Mouse (Mus musculus): Measurements from ENCODE around the gene Ifitm3. TPM values are rescaled to one million over a fixed set of nuclear protein-coding genes. Genes with fewer than 3 reads are reported as not detected.
"Not testable (repeated sequence)": the region's sequence is repeated elsewhere in the genome, so short reads cannot be mapped to it uniquely, and the experiment has no call there.

Ifitm3 gene
- polyA plus RNA-seq, 2 experiments = 30.8 to 73.5 TPM

- Histone ChIP-seq H3K4me3 (ENCODE audit: insufficient read depth in 1 of 2, low read depth in 2 of 2, low read length in 2 of 2) (no peak overlapping the region), H3K27ac (peak overlapping the region; percentile 60), H3K9ac (replicated peaks) (no peak overlapping the region), H3K4me1 (replicated peaks; ENCODE audit: control insufficient read depth in 2 of 2, insufficient read depth in 2 of 2, low read length in 1 of 2) (peaks cover 38 to 50% of the 10 kb centered on the region in 2 experiments), H3K36me3 (replicated peaks; ENCODE audit: control insufficient read depth, insufficient read depth, low read depth) (no peaks in the 10 kb centered on the region), H3K4me2 (ENCODE audit: low read depth) (no peak overlapping the region), H3K9me3 (ENCODE audit: control insufficient read depth, low read length) (no peaks in the 10 kb centered on the region), H3K27me3 (ENCODE audit: control insufficient read depth, insufficient read depth, low read length) (no peaks in the 10 kb centered on the region)
- WGBS (ENCODE audit: insufficient replicate concordance) = 30% methylated on average over 5 of the region's 5 CpGs
- ATAC-seq (ENCODE audit: insufficient read depth) = no peak
- no peak for DNase-seq (ENCODE audit: low read depth in 3 of 3, low spot score in 3 of 3)
- no peak for TF ChIP-seq CTCF (IDR thresholded peaks at IDR 0.05; ENCODE audit: low read depth)
- TF ChIP-seq EP300 (IDR thresholded peaks at IDR 0.05; ENCODE audit: low read depth) = no peak
Observed at GRCm38 (mm10) chr7:141041661-141042060, 31.1 kb upstream of the Ifitm3 start.

DNA sequence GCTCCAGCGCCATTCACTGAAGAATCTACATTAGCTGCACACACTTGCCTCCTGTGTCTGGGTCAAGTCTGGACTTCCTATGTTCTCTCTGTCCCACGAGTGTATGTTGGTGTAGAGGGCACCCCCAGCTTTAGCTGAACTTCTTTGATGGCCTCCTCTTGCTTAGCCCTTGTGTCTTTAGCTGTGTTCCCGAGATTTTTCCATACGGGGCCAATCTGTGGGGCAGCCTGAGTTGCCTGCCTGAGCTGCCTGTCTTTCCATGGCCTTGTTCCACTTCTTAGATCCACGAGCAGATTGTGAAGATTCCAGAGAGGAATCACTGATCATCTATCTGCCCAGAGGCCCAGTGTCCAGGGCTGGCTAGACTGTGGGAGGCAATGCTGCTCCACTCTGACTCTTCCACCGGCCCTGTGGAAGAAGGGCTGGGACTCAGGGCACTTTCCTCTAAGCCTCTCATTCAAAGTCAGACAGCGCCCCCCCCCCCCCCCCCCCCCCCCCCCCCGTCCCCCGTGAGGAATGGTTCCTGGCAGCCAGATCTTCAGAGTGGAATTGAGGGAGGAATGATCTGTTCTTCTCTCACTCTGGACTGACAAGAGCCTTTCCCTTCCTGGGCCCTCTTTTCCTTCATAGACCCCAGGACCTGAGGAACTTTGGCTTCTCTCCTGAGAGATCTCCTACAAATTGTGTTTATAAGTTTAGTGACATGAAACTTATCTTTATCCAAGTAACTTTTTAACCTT lies 30.5 kb upstream of the Ifitm3 start:
- H3K4me1 ChIP-seq (replicated peaks; ENCODE audit: control insufficient read depth in 2 of 2, insufficient read depth in 2 of 2, low read length in 1 of 2) = peaks cover 34 to 45% of the 10 kb centered on the region in 2 experiments
- TF ChIP-seq CTCF (IDR thresholded peaks at IDR 0.05; ENCODE audit: low read depth) = no peak
- DNase-seq (ENCODE audit: low read depth in 3 of 3, low spot score in 3 of 3) (no peak), ATAC-seq (ENCODE audit: insufficient read depth) (no peak)
- H3K4me3 ChIP-seq (ENCODE audit: insufficient read depth in 1 of 2, low read depth in 2 of 2, low read length in 2 of 2) = no peak overlapping the region
- no peaks in the 10 kb centered on the region for H3K9me3 ChIP-seq (ENCODE audit: control insufficient read depth, low read length)
- 61% methylated on average over 6 of the region's 9 CpGs for WGBS (ENCODE audit: insufficient replicate concordance)
- H3K9ac ChIP-seq (replicated peaks) = no peak overlapping the region
- no peaks in the 10 kb centered on the region for H3K27me3 ChIP-seq (ENCODE audit: control insufficient read depth, insufficient read depth, low read length)
- H3K36me3 ChIP-seq (replicated peaks; ENCODE audit: control insufficient read depth, insufficient read depth, low read depth) = no peaks in the 10 kb centered on the region
- no peak overlapping the region for H3K4me2 ChIP-seq (ENCODE audit: low read depth)
- H3K27ac ChIP-seq = peak overlapping the region; percentile 60

- Histone ChIP-seq H3K36me3 (replicated peaks; ENCODE audit: control insufficient read depth, insufficient read depth, low read depth) (no peaks in the 10 kb centered on the region), H3K9ac (replicated peaks) (no peak overlapping the region), H3K4me1 (replicated peaks; ENCODE audit: control insufficient read depth in 2 of 2, insufficient read depth in 2 of 2, low read length in 1 of 2) (peaks cover 34 to 42% of the 10 kb centered on the region in 2 experiments), H3K4me2 (ENCODE audit: low read depth) (no peak overlapping the region), H3K9me3 (ENCODE audit: control insufficient read depth, low read length) (no peaks in the 10 kb centered on the region), H3K27ac (no peak overlapping the region), H3K4me3 (ENCODE audit: insufficient read depth in 1 of 2, low read depth in 2 of 2, low read length in 2 of 2) (no peak overlapping the region), H3K27me3 (ENCODE audit: control insufficient read depth, insufficient read depth, low read length) (no peaks in the 10 kb centered on the region)
- DNase-seq (ENCODE audit: low read depth in 3 of 3, low spot score in 3 of 3) = no peak
- 86% methylated on average over 4 of the region's 4 CpGs for WGBS (ENCODE audit: insufficient replicate concordance)
- no peak for ATAC-seq (ENCODE audit: insufficient read depth)
- TF ChIP-seq CTCF (IDR thresholded peaks at IDR 0.05; ENCODE audit: low read depth) (no peak), EP300 (IDR thresholded peaks at IDR 0.05; ENCODE audit: low read depth) (no peak)
Observed at GRCm38 (mm10) chr7:141039386-141040107, 29.0 kb upstream of the Ifitm3 start.

- Histone ChIP-seq H3K4me2 (ENCODE audit: low read depth) (no peak overlapping the region; the same call in 1 of the 2 replicates), H3K4me1 (replicated peaks; ENCODE audit: control insufficient read depth in 2 of 2, insufficient read depth in 2 of 2, low read length in 1 of 2) (peaks cover 26 to 39% of the 10 kb centered on the region in 2 experiments), H3K9me3 (ENCODE audit: control insufficient read depth, low read length) (no peaks in the 10 kb centered on the region), H3K4me3 (ENCODE audit: insufficient read depth in 1 of 2, low read depth in 2 of 2, low read length in 2 of 2) (no peak overlapping the region), H3K27me3 (ENCODE audit: control insufficient read depth, insufficient read depth, low read length) (no peaks in the 10 kb centered on the region), H3K9ac (replicated peaks) (no peak overlapping the region), H3K27ac (no peak overlapping the region), H3K36me3 (replicated peaks; ENCODE audit: control insufficient read depth, insufficient read depth, low read depth) (no peaks in the 10 kb centered on the region)
- WGBS (ENCODE audit: insufficient replicate concordance) = 34% methylated on average over 20 of the region's 21 CpGs
- DNase-seq (ENCODE audit: low read depth in 3 of 3, low spot score in 3 of 3) (no peak), ATAC-seq (ENCODE audit: insufficient read depth) (peak; percentile 68)
- TF ChIP-seq CTCF (IDR thresholded peaks at IDR 0.05; ENCODE audit: low read depth) = no peak
- peak; percentile 44 for TF ChIP-seq EP300 (IDR thresholded peaks at IDR 0.05; ENCODE audit: low read depth)
Observed at GRCm38 (mm10) chr7:141038090-141039032, 27.8 kb upstream of the Ifitm3 start.

GRCm38 (mm10) chr7:141036624-141037023 lies 26.1 kb upstream of the Ifitm3 start:
- H3K4me3 ChIP-seq (ENCODE audit: insufficient read depth in 1 of 2, low read depth in 2 of 2, low read length in 2 of 2); H3K36me3 ChIP-seq (replicated peaks; ENCODE audit: control insufficient read depth, insufficient read depth, low read depth); H3K4me2 ChIP-seq (ENCODE audit: low read depth); DNase-seq (ENCODE audit: low read depth in 3 of 3, low spot score in 3 of 3); ATAC-seq (ENCODE audit: insufficient read depth); H3K27ac ChIP-seq; H3K27me3 ChIP-seq (ENCODE audit: control insufficient read depth, insufficient read depth, low read length); H3K9ac ChIP-seq (replicated peaks); H3K9me3 ChIP-seq (ENCODE audit: control insufficient read depth, low read length): not testable (repeated sequence)
- WGBS (ENCODE audit: insufficient replicate concordance) = 59% methylated on average over 1 of the region's 2 CpGs
- peaks cover 11 to 25% of the 10 kb centered on the region in 2 experiments for H3K4me1 ChIP-seq (replicated peaks; ENCODE audit: control insufficient read depth in 2 of 2, insufficient read depth in 2 of 2, low read length in 1 of 2)

All from liver, embryonic 14.5 days (tissue).